Mouse (Mus musculus) liver, postnatal 0 days (tissue): ENCODE measurements around the gene Etnk1.

Experiments used
- CTCF ChIP-seq: sonication (generic); IDR thresholded peaks from 2 replicates; pipeline ENCODE4 v1.5.1; 2016; ENCODE audit warnings: antibody characterized with exemption, low read depth
- EP300 ChIP-seq: IDR thresholded peaks from 2 replicates; pipeline ENCODE4 v1.6.1; 2016; ENCODE audit warnings: antibody characterized with exemption, low read depth, mild to moderate bottlenecking

- TF ChIP-seq CTCF, result no peak
- TF ChIP-seq EP300, result no peak
These were observed 13.9 kb upstream of the Etnk1 start for GRCm38 (mm10) chr6:143153160-143153559.
